Mouse (Mus musculus) myocyte (in vitro differentiated cells): Measurements from ENCODE around the gene Ercc1.

Experiments
- CEBPB ChIP-seq: IDR thresholded peaks from 2 replicates; pipeline ENCODE4 v1.6.1; 2011; ENCODE audit warnings: mild to moderate bottlenecking, moderate library complexity; ENCODE audit not compliant: poor library complexity, insufficient read depth, severe bottlenecking
- MAX ChIP-seq: IDR thresholded peaks from one replicate; pipeline ENCODE4 v1.6.1; 2011; ENCODE audit warnings: low read depth, mild to moderate bottlenecking, control low read depth
- POLR2A ChIP-seq: IDR thresholded peaks from one replicate; pipeline ENCODE4 v1.6.1; 2011; ENCODE audit warnings: low read depth, mild to moderate bottlenecking, control low read depth, moderate library complexity; ENCODE audit not compliant: insufficient read length
- POLR2AphosphoS2 ChIP-seq: IDR thresholded peaks from one replicate; pipeline ENCODE4 v1.6.1; 2011; ENCODE audit warnings: low read depth, control low read depth; ENCODE audit not compliant: insufficient read length
- TCF12 ChIP-seq: IDR thresholded peaks from one replicate; pipeline ENCODE4 v1.6.1; 2011; ENCODE audit warnings: mild to moderate bottlenecking, control low read depth; ENCODE audit not compliant: poor library complexity, insufficient read depth, severe bottlenecking
- USF1 ChIP-seq: IDR thresholded peaks from one replicate; pipeline ENCODE4 v1.6.1; 2011; ENCODE audit warnings: low read depth, mild to moderate bottlenecking, control low read depth, moderate library complexity

DNA sequence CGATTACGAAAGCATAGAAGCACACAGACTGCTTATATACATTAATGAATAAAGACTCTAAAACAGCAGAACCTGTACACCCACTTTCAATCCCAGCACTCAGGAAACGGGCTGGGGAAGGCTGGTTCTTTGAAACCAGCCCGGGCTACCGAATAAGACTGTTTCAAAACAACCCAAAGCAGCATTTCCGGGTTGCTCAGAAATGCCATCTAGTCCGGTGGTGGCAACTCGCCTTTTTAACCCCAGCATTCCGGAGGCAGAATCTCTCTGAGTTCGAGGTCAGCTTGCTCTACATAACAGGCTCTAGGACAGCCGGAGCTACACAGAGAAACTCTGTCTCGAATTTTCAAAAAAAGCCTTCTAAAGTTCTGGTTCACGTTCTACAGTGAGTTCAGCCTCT is 14.1 kb downstream of the Ercc1 start:
- TF ChIP-seq TCF12 (no peak), POLR2A (no peak), CEBPB (no peak), MAX (no peak), USF1 (no peak), POLR2AphosphoS2 (no peak)
